ENCODE assay signal across 8 mouse cellular contexts in the genomic region with DNA sequence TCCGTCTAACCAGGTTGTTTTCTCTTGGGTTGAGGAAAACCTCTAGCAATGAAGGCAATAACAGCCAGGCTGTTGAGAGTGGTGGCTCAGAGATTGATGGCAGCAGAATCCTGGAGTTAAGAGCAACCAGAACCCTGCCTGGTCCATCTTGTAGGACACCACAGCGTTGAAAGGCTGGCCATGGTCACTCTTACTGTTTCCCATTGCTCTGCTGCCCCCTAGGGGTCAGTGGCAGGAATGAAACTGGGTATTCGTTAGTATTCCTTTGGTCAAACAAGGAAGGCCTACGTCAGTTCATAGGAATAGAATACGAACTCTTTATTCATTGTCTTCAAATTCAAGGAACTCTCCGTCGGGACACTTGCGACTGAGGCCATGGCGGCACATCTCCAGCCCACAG. TPM values are rescaled to one million over a fixed set of nuclear protein-coding genes. Genes with fewer than 3 reads are reported as not detected.
A peak's percentile ranks its signal among the peaks of the same experiment; 100 is the strongest.
DNase-seq lines count a peak whose midpoint lies in the region; ATAC-seq lines count a peak whose summit lies in the region.

No protein-coding gene starts in this region.

- H3K4me3 ChIP-seq in liver, embryonic 12.5 days = no peak overlapping the region
- no peak overlapping the region for H3K4me3 ChIP-seq in forebrain, embryonic 12.5 days (replicated peaks)
- no peak overlapping the region for H3K4me3 ChIP-seq in intestine, embryonic 15.5 days (replicated peaks)
- no peak overlapping the region for H3K4me3 ChIP-seq in limb, embryonic 11.5 days (ENCODE audit: low read depth, low read length)

- no peak overlapping the region for H3K9ac ChIP-seq in liver, embryonic 12.5 days
- no peak overlapping the region for H3K9ac ChIP-seq in forebrain, embryonic 12.5 days
- no peak overlapping the region for H3K9ac ChIP-seq in intestine, embryonic 15.5 days
- H3K9ac ChIP-seq in limb, embryonic 11.5 days (ENCODE audit: low read length) = no peak overlapping the region

- H3K27ac ChIP-seq in liver, embryonic 12.5 days = no peak overlapping the region
- H3K27ac ChIP-seq in forebrain, embryonic 12.5 days = no peak overlapping the region
- no peak overlapping the region for H3K27ac ChIP-seq in intestine, embryonic 15.5 days
- H3K27ac ChIP-seq in limb, embryonic 11.5 days (replicated peaks; ENCODE audit: low read depth, low read length) = no peak overlapping the region

- H3K4me2 ChIP-seq in liver, embryonic 12.5 days = no peak overlapping the region
- H3K4me2 ChIP-seq in forebrain, embryonic 12.5 days = no peak overlapping the region
- no peak overlapping the region for H3K4me2 ChIP-seq in intestine, embryonic 15.5 days (replicated peaks)
- no peak overlapping the region for H3K4me2 ChIP-seq in limb, embryonic 11.5 days (ENCODE audit: low read depth, severe bottlenecking)

- H3K9me3 ChIP-seq in liver, embryonic 12.5 days (replicated peaks) = no peaks in the 10 kb centered on the region
- H3K9me3 ChIP-seq in forebrain, embryonic 12.5 days = no peaks in the 10 kb centered on the region
- H3K9me3 ChIP-seq in intestine, embryonic 15.5 days = no peaks in the 10 kb centered on the region
- no peaks in the 10 kb centered on the region for H3K9me3 ChIP-seq in limb, embryonic 11.5 days (ENCODE audit: control insufficient read depth, low read length)

- peaks cover 51% of the 10 kb centered on the region for H3K27me3 ChIP-seq in liver, embryonic 12.5 days (replicated peaks)
- H3K27me3 ChIP-seq in forebrain, embryonic 12.5 days = peaks cover 39% of the 10 kb centered on the region
- peaks cover 38% of the 10 kb centered on the region for H3K27me3 ChIP-seq in intestine, embryonic 15.5 days (replicated peaks)
- H3K27me3 ChIP-seq in limb, embryonic 11.5 days (ENCODE audit: control insufficient read depth, insufficient read depth, low read length) = peaks cover 32% of the 10 kb centered on the region

- no peaks in the 10 kb centered on the region for H3K4me1 ChIP-seq in liver, embryonic 12.5 days
- H3K4me1 ChIP-seq in forebrain, embryonic 12.5 days = peaks cover 7% of the 10 kb centered on the region; the same call in 1 of the 2 replicates
- no peaks in the 10 kb centered on the region for H3K4me1 ChIP-seq in intestine, embryonic 15.5 days (replicated peaks)
- no peaks in the 10 kb centered on the region for H3K4me1 ChIP-seq in limb, embryonic 11.5 days (ENCODE audit: control insufficient read depth, insufficient read depth, low read length)

- no peaks in the 10 kb centered on the region for H3K36me3 ChIP-seq in liver, embryonic 12.5 days
- H3K36me3 ChIP-seq in forebrain, embryonic 12.5 days (replicated peaks) = no peaks in the 10 kb centered on the region
- H3K36me3 ChIP-seq in intestine, embryonic 15.5 days = no peaks in the 10 kb centered on the region
- no peaks in the 10 kb centered on the region for H3K36me3 ChIP-seq in limb, embryonic 11.5 days (ENCODE audit: control insufficient read depth, insufficient read depth, low read length)

- no peak for ATAC-seq in liver, embryonic 12.5 days
- ATAC-seq in forebrain, embryonic 12.5 days (ENCODE audit: low FRiP score) = peak; percentile 55; the same call in 1 of the 2 replicates
- ATAC-seq in intestine, embryonic 15.5 days = 0 out of 2 replicates have a peak, but pooled peaks have one; percentile 49
- no peak for ATAC-seq in limb, embryonic 11.5 days (ENCODE audit: insufficient number of reproducible peaks, low FRiP score, low TSS enrichment, low read depth)

- peak; percentile 66 for DNase-seq in liver
- peak; percentile 16 for DNase-seq in cerebellum, adult 11 months
- peak; percentile 86 for DNase-seq in limb, embryonic 11.5 days (ENCODE audit: low spot score)
- DNase-seq in neural tube, embryonic 10.5 days (ENCODE audit: extremely low spot score, low spot score) = peak; percentile 74
- DNase-seq in testis, postnatal 10 days (ENCODE audit: low spot score) = peak; percentile 84

- 12% methylated on average over 9 of the region's 9 CpGs for WGBS in liver, embryonic 12.5 days (ENCODE audit: insufficient replicate concordance)
- WGBS in forebrain, embryonic 12.5 days = 9% methylated on average over 9 of the region's 9 CpGs
- WGBS in intestine, embryonic 15.5 days = 12% methylated on average over 9 of the region's 9 CpGs
- 10% methylated on average over 9 of the region's 9 CpGs for WGBS in limb, embryonic 11.5 days

RNA-seq across cellular contexts. Expression of a gene that starts 18.4 kb away (rescaled TPM):
- not detected in 2 replicates for polyA plus RNA-seq in liver, embryonic 12.5 days (2016; fragmentation: Nextera tagmentation; extraction: Ambion mirVana)
- polyA plus RNA-seq in forebrain, embryonic 12.5 days (2016; fragmentation: Nextera tagmentation; extraction: Ambion mirVana) = 11.8 and 18.9 TPM in 2 replicates
- polyA plus RNA-seq in intestine, embryonic 15.5 days (2015; fragmentation: Nextera tagmentation; extraction: Ambion mirVana) = 0.30 and 0.41 TPM in 2 replicates
- polyA plus RNA-seq in limb, embryonic 11.5 days (2014; fragmentation: Nextera tagmentation; extraction: Ambion mirVana) = 0.05 and 0.07 TPM in 2 replicates

RNA-seq across cellular contexts. Expression of a gene that starts 43.7 kb away (rescaled TPM):
- polyA plus RNA-seq in liver, embryonic 12.5 days (2016; fragmentation: Nextera tagmentation; extraction: Ambion mirVana) = 0.69 and 0.74 TPM in 2 replicates
- polyA plus RNA-seq in forebrain, embryonic 12.5 days (2016; fragmentation: Nextera tagmentation; extraction: Ambion mirVana) = 0.46 and 0.78 TPM in 2 replicates
- 0.20 and 0.40 TPM in 2 replicates for polyA plus RNA-seq in intestine, embryonic 15.5 days (2015; fragmentation: Nextera tagmentation; extraction: Ambion mirVana)
- polyA plus RNA-seq in limb, embryonic 11.5 days (2014; fragmentation: Nextera tagmentation; extraction: Ambion mirVana) = 11.1 and 11.5 TPM in 2 replicates

Comparison
In these comparisons a context has a peak if more than half of its experiments do, and no peak if none do; other contexts are left out.
1. DNase-seq: peak in every context shown above with its lines; median percentile 86 in limb, embryonic 11.5 days; 84 in testis, postnatal 10 days; 74 in neural tube, embryonic 10.5 days; 66 in liver; 16 in cerebellum, adult 11 months.
2. ATAC-seq: peak in forebrain, embryonic 12.5 days (single experiment) and intestine, embryonic 15.5 days (single experiment); none in liver, embryonic 12.5 days (single experiment) and limb, embryonic 11.5 days (single experiment).